Mouse (Mus musculus): ENCODE results near the gene Krtap10-4.
"Not testable (repeated sequence)": the region's sequence is repeated elsewhere in the genome, so short reads cannot be mapped to it uniquely, and the experiment has no call there.

Krtap10-4 gene

GRCm38 (mm10) chr10:77787876-77788275 lies 39.0 kb downstream of the Krtap10-4 start, which contains the start of gene Gm7137:
Gene Gm7137, minus strand, starts transcription at chr10:77788200.
- not testable (repeated sequence) for DNase-seq

- DNase-seq = not testable (repeated sequence)
These were observed 43.5 kb downstream of the Krtap10-4 start for GRCm38 (mm10) chr10:77783396-77783795.

- not testable (repeated sequence) for DNase-seq
These were observed 44.5 kb downstream of the Krtap10-4 start, which contains the start of gene Gm3250 for GRCm38 (mm10) chr10:77782442-77782841. Gene Gm3250, minus strand, starts transcription at chr10:77782542.

- not testable (repeated sequence) for DNase-seq
These were observed 50.1 kb downstream of the Krtap10-4 start, which contains the start of gene Gm7138 for GRCm38 (mm10) chr10:77776844-77777243. Gene Gm7138, minus strand, starts transcription at chr10:77776944.
